Mouse (Mus musculus): ENCODE measurements at regions not wholly inside any gene's neighbourhood (a gene's known extent, or its start where the extent isn't known, plus 50 kb on each side); places are given as distances from the start of the nearest gene placed in this dataset.

GRCm38 (mm10) chr16:25042669-25043440 is 243.8 kb upstream of the Tprg start:
- no peaks in the 10 kb centered on the region for H3K9me3 ChIP-seq (replicated peaks; ENCODE audit: control insufficient read depth, insufficient read depth, low read length, poor library complexity, severe bottlenecking)
- no peak for TF ChIP-seq POLR2A (IDR thresholded peaks at IDR 0.05; ENCODE audit: insufficient read depth, low read length)
- TF ChIP-seq EP300 (IDR thresholded peaks at IDR 0.05; ENCODE audit: insufficient read depth, low read depth, low read length), result no peak
- TF ChIP-seq CTCF (IDR thresholded peaks at IDR 0.05; ENCODE audit: low read depth, low read length), result no peak
- H3K4me3 ChIP-seq (ENCODE audit: low read depth, low read length), result no peak overlapping the region
- no peaks in the 10 kb centered on the region for H3K27me3 ChIP-seq (ENCODE audit: control insufficient read depth, insufficient read depth, low read length, poor library complexity, severe bottlenecking)
- H3K36me3 ChIP-seq (ENCODE audit: control insufficient read depth, insufficient read depth, low read length, poor library complexity, severe bottlenecking), result no peaks in the 10 kb centered on the region
- no peak overlapping the region for H3K27ac ChIP-seq (ENCODE audit: insufficient read depth, low read length)
- peaks cover 11% of the 10 kb centered on the region for H3K4me1 ChIP-seq (ENCODE audit: control insufficient read depth, insufficient read depth, low read length)
- H3K9ac ChIP-seq (ENCODE audit: low read depth, poor library complexity, severe bottlenecking), result no peak overlapping the region

- no peak overlapping the region for H3K9ac ChIP-seq (ENCODE audit: low read depth, poor library complexity, severe bottlenecking)
- TF ChIP-seq POLR2A (IDR thresholded peaks at IDR 0.05; ENCODE audit: insufficient read depth, low read length) (no peak), CTCF (IDR thresholded peaks at IDR 0.05; ENCODE audit: low read depth, low read length) (no peak), EP300 (IDR thresholded peaks at IDR 0.05; ENCODE audit: insufficient read depth, low read depth, low read length) (no peak)
- H3K4me1 ChIP-seq (ENCODE audit: control insufficient read depth, insufficient read depth, low read length), result peaks cover 10% of the 10 kb centered on the region
- H3K36me3 ChIP-seq (ENCODE audit: control insufficient read depth, insufficient read depth, low read length, poor library complexity, severe bottlenecking), result no peaks in the 10 kb centered on the region
- no peaks in the 10 kb centered on the region for H3K27me3 ChIP-seq (ENCODE audit: control insufficient read depth, insufficient read depth, low read length, poor library complexity, severe bottlenecking)
- no peaks in the 10 kb centered on the region for H3K9me3 ChIP-seq (replicated peaks; ENCODE audit: control insufficient read depth, insufficient read depth, low read length, poor library complexity, severe bottlenecking)
- H3K4me3 ChIP-seq (ENCODE audit: low read depth, low read length), result no peak overlapping the region
- H3K27ac ChIP-seq (ENCODE audit: insufficient read depth, low read length), result no peak overlapping the region
Measured at GRCm38 (mm10) chr16:25044637-25045036, 242.0 kb upstream of the Tprg start.

- Histone ChIP-seq H3K9ac (ENCODE audit: low read depth, poor library complexity, severe bottlenecking) (no peak overlapping the region), H3K4me1 (ENCODE audit: control insufficient read depth, insufficient read depth, low read length) (no peaks in the 10 kb centered on the region), H3K36me3 (ENCODE audit: control insufficient read depth, insufficient read depth, low read length, poor library complexity, severe bottlenecking) (no peaks in the 10 kb centered on the region), H3K4me3 (ENCODE audit: low read depth, low read length) (no peak overlapping the region), H3K9me3 (replicated peaks; ENCODE audit: control insufficient read depth, insufficient read depth, low read length, poor library complexity, severe bottlenecking) (no peaks in the 10 kb centered on the region), H3K27ac (ENCODE audit: insufficient read depth, low read length) (no peak overlapping the region), H3K27me3 (ENCODE audit: control insufficient read depth, insufficient read depth, low read length, poor library complexity, severe bottlenecking) (no peaks in the 10 kb centered on the region)
- TF ChIP-seq POLR2A (IDR thresholded peaks at IDR 0.05; ENCODE audit: insufficient read depth, low read length) (no peak), CTCF (IDR thresholded peaks at IDR 0.05; ENCODE audit: low read depth, low read length) (no peak), EP300 (IDR thresholded peaks at IDR 0.05; ENCODE audit: insufficient read depth, low read depth, low read length) (no peak)
Measured at GRCm38 (mm10) chr16:25047726-25048125, 238.9 kb upstream of the Tprg start.

- Histone ChIP-seq H3K9ac (ENCODE audit: low read depth, poor library complexity, severe bottlenecking) (no peak overlapping the region), H3K4me3 (ENCODE audit: low read depth, low read length) (no peak overlapping the region), H3K27ac (ENCODE audit: insufficient read depth, low read length) (peak overlapping the region; percentile 65), H3K4me1 (ENCODE audit: control insufficient read depth, insufficient read depth, low read length) (no peaks in the 10 kb centered on the region), H3K27me3 (ENCODE audit: control insufficient read depth, insufficient read depth, low read length, poor library complexity, severe bottlenecking) (no peaks in the 10 kb centered on the region), H3K36me3 (ENCODE audit: control insufficient read depth, insufficient read depth, low read length, poor library complexity, severe bottlenecking) (no peaks in the 10 kb centered on the region), H3K9me3 (replicated peaks; ENCODE audit: control insufficient read depth, insufficient read depth, low read length, poor library complexity, severe bottlenecking) (no peaks in the 10 kb centered on the region)
- TF ChIP-seq POLR2A (IDR thresholded peaks at IDR 0.05; ENCODE audit: insufficient read depth, low read length) (no peak), CTCF (IDR thresholded peaks at IDR 0.05; ENCODE audit: low read depth, low read length) (no peak), EP300 (IDR thresholded peaks at IDR 0.05; ENCODE audit: insufficient read depth, low read depth, low read length) (peak; percentile 50; the same call in 1 of the 2 replicates)
Measured at GRCm38 (mm10) chr16:25049928-25050510, 236.6 kb upstream of the Tprg start.

- H3K9me3 ChIP-seq (replicated peaks; ENCODE audit: control insufficient read depth, insufficient read depth, low read length, poor library complexity, severe bottlenecking), result no peaks in the 10 kb centered on the region
- TF ChIP-seq POLR2A (IDR thresholded peaks at IDR 0.05; ENCODE audit: insufficient read depth, low read length) (no peak), CTCF (IDR thresholded peaks at IDR 0.05; ENCODE audit: low read depth, low read length) (no peak), EP300 (IDR thresholded peaks at IDR 0.05; ENCODE audit: insufficient read depth, low read depth, low read length) (no peak)
Measured at GRCm38 (mm10) chr16:25051044-25051443, 235.6 kb upstream of the Tprg start.

GRCm38 (mm10) chr16:25052428-25052827 is 234.2 kb upstream of the Tprg start:
- H3K4me3 ChIP-seq (ENCODE audit: low read depth, low read length), result no peak overlapping the region
- TF ChIP-seq POLR2A (IDR thresholded peaks at IDR 0.05; ENCODE audit: insufficient read depth, low read length) (no peak), CTCF (IDR thresholded peaks at IDR 0.05; ENCODE audit: low read depth, low read length) (no peak), EP300 (IDR thresholded peaks at IDR 0.05; ENCODE audit: insufficient read depth, low read depth, low read length) (no peak)

More at GRCm38 (mm10) chr16:25051044-25051443, 235.6 kb upstream of the Tprg start:
- H3K27ac ChIP-seq (ENCODE audit: insufficient read depth, low read length), result no peak overlapping the region; the same call in 1 of the 2 replicates
- H3K4me1 ChIP-seq (ENCODE audit: control insufficient read depth, insufficient read depth, low read length), result no peaks in the 10 kb centered on the region
- H3K4me3 ChIP-seq (ENCODE audit: low read depth, low read length), result no peak overlapping the region
- H3K36me3 ChIP-seq (ENCODE audit: control insufficient read depth, insufficient read depth, low read length, poor library complexity, severe bottlenecking), result no peaks in the 10 kb centered on the region
- no peaks in the 10 kb centered on the region for H3K27me3 ChIP-seq (ENCODE audit: control insufficient read depth, insufficient read depth, low read length, poor library complexity, severe bottlenecking)
- no peak overlapping the region for H3K9ac ChIP-seq (ENCODE audit: low read depth, poor library complexity, severe bottlenecking)

More at GRCm38 (mm10) chr16:25052428-25052827, 234.2 kb upstream of the Tprg start:
- Histone ChIP-seq H3K9me3 (replicated peaks; ENCODE audit: control insufficient read depth, insufficient read depth, low read length, poor library complexity, severe bottlenecking) (no peaks in the 10 kb centered on the region), H3K27ac (ENCODE audit: insufficient read depth, low read length) (no peak overlapping the region), H3K36me3 (ENCODE audit: control insufficient read depth, insufficient read depth, low read length, poor library complexity, severe bottlenecking) (no peaks in the 10 kb centered on the region), H3K27me3 (ENCODE audit: control insufficient read depth, insufficient read depth, low read length, poor library complexity, severe bottlenecking) (no peaks in the 10 kb centered on the region), H3K4me1 (ENCODE audit: control insufficient read depth, insufficient read depth, low read length) (no peaks in the 10 kb centered on the region), H3K9ac (ENCODE audit: low read depth, poor library complexity, severe bottlenecking) (no peak overlapping the region)
